Mouse (Mus musculus) c-Kit-positive CD71-positive TER-119-negative erythroid progenitor cells, embryonic 14.5 days (primary cell): ENCODE results near the gene Olfr866.

ENCODE experiments used
- DNase-seq: peaks from one replicate; pipeline ENCODE4 v3.0.0-alpha.2; 2013; ENCODE audit warnings: low read depth

The Olfr866 gene

GRCm38 (mm10) chr9:20027935-20028334, at the start of gene Olfr866:
Gene Olfr866, minus strand, starts transcription at chr9:20028035.
- DNase-seq = no peak

- DNase-seq = no peak
Observed at GRCm38 (mm10) chr9:20073523-20074177, 45.8 kb upstream of the Olfr866 start.

- DNase-seq = no peak
Observed at GRCm38 (mm10) chr9:20071291-20071690, 43.5 kb upstream of the Olfr866 start.

GRCm38 (mm10) chr9:20070236-20070635, 42.4 kb upstream of the Olfr866 start:
- DNase-seq = no peak

GRCm38 (mm10) chr9:20057462-20057861, 29.6 kb upstream of the Olfr866 start, which contains the start of gene Olfr867:
Gene Olfr867, minus strand, starts transcription at chr9:20057562.
- DNase-seq = no peak

- no peak for DNase-seq
Observed at GRCm38 (mm10) chr9:20047964-20048363, 20.1 kb upstream of the Olfr866 start.
